Mouse (Mus musculus): ENCODE data around the gene Coq5.

DNA sequence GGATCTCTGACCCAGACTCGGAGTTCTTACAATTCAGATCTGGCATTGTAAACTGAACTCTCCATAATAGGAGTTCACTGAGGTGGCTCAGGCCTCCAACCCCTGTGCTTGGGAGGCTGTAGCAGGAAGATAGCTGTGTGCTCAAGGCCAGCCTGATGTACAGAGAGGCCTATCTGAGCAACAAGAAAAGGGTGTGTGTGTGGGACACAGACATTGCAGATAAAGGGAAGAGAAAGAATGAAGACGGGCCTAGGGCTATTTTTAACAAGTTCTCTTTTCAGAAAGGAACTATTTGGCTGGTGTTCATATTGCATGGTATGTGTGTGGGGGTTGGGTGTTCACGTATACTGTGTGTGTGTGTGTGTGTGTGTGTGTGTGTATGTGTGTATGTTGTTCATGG lies 54.2 kb downstream of the Coq5 start:
- TF ChIP-seq CTCF (IDR thresholded peaks at IDR 0.05) = no peak
- no peak for TF ChIP-seq EP300 (IDR thresholded peaks at IDR 0.05)

All from lung, postnatal 0 days (tissue).